Mouse (Mus musculus): ENCODE data around the gene Dicer1. TPM values are rescaled to one million over a fixed set of nuclear protein-coding genes. Genes with fewer than 3 reads are reported as not detected.

The Dicer1 gene
- total and polyA plus RNA-seq, 3 experiments, result 14.6 to 25.9 TPM; not detected in 1

DNA sequence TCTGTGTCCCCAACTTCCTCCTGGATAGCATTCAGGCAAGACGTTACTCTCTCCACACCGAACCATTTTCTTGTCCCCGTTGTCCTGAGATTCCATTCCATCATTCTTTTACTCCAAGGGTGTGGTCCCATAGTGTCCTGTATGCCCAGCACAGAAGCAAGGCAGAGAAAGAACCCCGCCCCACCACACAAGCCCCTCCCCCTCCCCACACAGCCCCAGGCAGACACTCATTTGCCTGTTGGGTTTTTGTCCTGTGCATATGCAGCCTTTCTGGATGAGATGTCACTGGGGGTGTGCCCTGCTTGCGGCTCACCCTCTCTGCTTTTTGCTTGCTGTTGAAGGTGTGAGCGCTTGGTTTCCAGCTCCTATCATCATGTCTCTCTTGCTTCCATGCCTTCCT, 103.4 kb downstream of the Dicer1 start:
- H3K9ac ChIP-seq (ENCODE audit: control insufficient read depth, low read depth, low read length, poor library complexity, severe bottlenecking), result no peak overlapping the region
- no peaks in the 10 kb centered on the region for H3K9me3 ChIP-seq (replicated peaks; ENCODE audit: insufficient read depth, low read length)
- no peaks in the 10 kb centered on the region for H3K79me2 ChIP-seq (ENCODE audit: control insufficient read depth, insufficient read depth, low read length, poor library complexity)
- H3K27me3 ChIP-seq (ENCODE audit: control insufficient read depth in 1 of 2, insufficient read depth in 2 of 2, low read length in 2 of 2), result no peaks in the 10 kb centered on the region
- H3K4me1 ChIP-seq (ENCODE audit: control insufficient read depth in 1 of 2, insufficient read depth in 2 of 2, low read length in 2 of 2), result no peaks in the 10 kb centered on the region
- H3K36me3 ChIP-seq (ENCODE audit: control insufficient read depth in 1 of 2, insufficient read depth in 2 of 2, low read length in 2 of 2), result no peaks in the 10 kb centered on the region
- TF ChIP-seq SMC3 (IDR thresholded peaks at IDR 0.05; ENCODE audit: low read depth, low read length), result no peak
- TF ChIP-seq NELFE (IDR thresholded peaks at IDR 0.05; ENCODE audit: low read depth, low read length), result no peak
- no peak for TF ChIP-seq ZMIZ1 (IDR thresholded peaks at IDR 0.05; ENCODE audit: low read depth, low read length)
- no peak for TF ChIP-seq CHD1 (IDR thresholded peaks at IDR 0.05; ENCODE audit: low read depth, low read length)
- no peak for TF ChIP-seq JUND (IDR thresholded peaks at IDR 0.05; ENCODE audit: low read depth, low read length)
- no peak for TF ChIP-seq NRF1 (IDR thresholded peaks at IDR 0.05; ENCODE audit: insufficient read depth, low read depth, low read length, poor library complexity, severe bottlenecking)
- no peak for TF ChIP-seq MAX (IDR thresholded peaks at IDR 0.05; ENCODE audit: low read length)
- no peak for TF ChIP-seq CHD2 (IDR thresholded peaks at IDR 0.05; ENCODE audit: low read length)
- no peak for TF ChIP-seq MYC (IDR thresholded peaks at IDR 0.05; ENCODE audit: low read depth, low read length)
- no peak for TF ChIP-seq POLR2AphosphoS5 (IDR thresholded peaks at IDR 0.05; ENCODE audit: borderline replicate concordance, low read depth, low read length)
- TF ChIP-seq KAT2A (conservative IDR thresholded peaks at IDR 0.05; ENCODE audit: low read depth, low read length), result no peak
- no peak for TF ChIP-seq MAFK (IDR thresholded peaks at IDR 0.05; ENCODE audit: borderline replicate concordance, low read depth, low read length)
- DNase-seq (ENCODE audit: low read depth, low spot score), result no peak
- no peak overlapping the region for H3K4me3 ChIP-seq (ENCODE audit: control insufficient read depth in 1 of 2, insufficient read depth in 1 of 2, low read depth in 2 of 2, low read length in 2 of 2)
- H3K27ac ChIP-seq (ENCODE audit: control insufficient read depth, low read depth, low read length), result no peak overlapping the region

DNA sequence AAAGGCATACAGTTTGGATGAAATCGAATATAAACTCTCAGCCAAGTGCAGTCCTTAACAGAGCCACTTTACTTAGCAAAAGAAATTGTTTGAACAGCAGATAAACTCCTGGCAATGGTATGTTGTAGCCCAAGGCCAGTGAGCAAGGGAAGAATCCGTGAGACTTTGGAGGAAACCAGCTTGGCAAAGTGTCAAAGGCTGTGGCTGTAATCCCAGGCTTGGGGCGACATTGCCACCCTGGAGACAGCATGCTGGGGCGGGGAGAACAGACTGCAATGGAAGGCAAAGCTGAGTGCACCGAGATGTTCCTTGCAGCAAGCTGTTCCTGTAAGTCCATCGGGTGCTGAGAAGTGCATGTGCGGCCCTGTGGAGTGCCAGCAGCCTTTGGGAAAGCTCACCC, 109.4 kb downstream of the Dicer1 start:
- H3K4me1 ChIP-seq (ENCODE audit: control insufficient read depth in 1 of 2, insufficient read depth in 2 of 2, low read length in 2 of 2), result no peaks in the 10 kb centered on the region
- no peak for TF ChIP-seq TBP (IDR thresholded peaks at IDR 0.05; ENCODE audit: low read depth, low read length)
- H3K9ac ChIP-seq (ENCODE audit: control insufficient read depth, low read depth, low read length, poor library complexity, severe bottlenecking), result no peak overlapping the region
- no peak overlapping the region for H3K4me3 ChIP-seq (ENCODE audit: control insufficient read depth in 1 of 2, insufficient read depth in 1 of 2, low read depth in 2 of 2, low read length in 2 of 2)
- H3K27me3 ChIP-seq (ENCODE audit: control insufficient read depth in 1 of 2, insufficient read depth in 2 of 2, low read length in 2 of 2), result no peaks in the 10 kb centered on the region
- no peaks in the 10 kb centered on the region for H3K79me2 ChIP-seq (ENCODE audit: control insufficient read depth, insufficient read depth, low read length, poor library complexity)
- no peaks in the 10 kb centered on the region for H3K36me3 ChIP-seq (ENCODE audit: control insufficient read depth in 1 of 2, insufficient read depth in 2 of 2, low read length in 2 of 2)
- H3K9me3 ChIP-seq (replicated peaks; ENCODE audit: insufficient read depth, low read length), result no peaks in the 10 kb centered on the region
- no peak overlapping the region for H3K27ac ChIP-seq (ENCODE audit: control insufficient read depth, low read depth, low read length)
- no peak for DNase-seq (ENCODE audit: low read depth, low spot score)

DNA sequence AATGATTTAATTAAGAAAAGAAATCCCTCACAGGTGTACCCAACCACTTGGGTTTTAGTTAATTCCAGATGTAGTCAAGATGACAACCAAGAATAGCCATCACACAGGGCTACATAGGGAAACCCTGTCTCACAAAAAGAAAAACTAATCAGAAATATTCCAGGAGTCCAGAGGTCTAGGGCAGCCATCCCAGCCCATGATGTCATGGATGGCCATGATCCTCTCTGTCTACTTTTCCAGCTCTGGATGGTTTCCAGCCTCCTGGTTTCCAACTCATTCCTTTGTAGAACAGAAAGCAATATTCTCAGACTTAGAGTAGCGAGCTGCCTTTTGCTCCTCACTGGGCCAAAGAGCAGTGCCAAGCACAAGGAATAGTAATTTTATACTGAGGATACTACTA, 110.8 kb downstream of the Dicer1 start:
- no peak for TF ChIP-seq MAZ (IDR thresholded peaks at IDR 0.05; ENCODE audit: low read depth, low read length)
- no peak for TF ChIP-seq MEF2A (IDR thresholded peaks at IDR 0.05; ENCODE audit: extremely low read depth, insufficient replicate concordance, low read depth, low read length, poor library complexity, severe bottlenecking)
- no peak for TF ChIP-seq UBTF (IDR thresholded peaks at IDR 0.05; ENCODE audit: borderline replicate concordance, insufficient read depth, low read depth, low read length)
- no peak for TF ChIP-seq EP300 (IDR thresholded peaks at IDR 0.05; ENCODE audit: low read depth in 1 of 2, low read length in 2 of 2)
- TF ChIP-seq POLR2A (IDR thresholded peaks at IDR 0.05; ENCODE audit: control insufficient read depth in 1 of 2, insufficient read depth in 1 of 2, low read depth in 1 of 2, low read length in 2 of 2, poor library complexity in 1 of 2), result no peak
- no peak for TF ChIP-seq TBP (IDR thresholded peaks at IDR 0.05; ENCODE audit: low read depth, low read length)
- TF ChIP-seq ZMIZ1 (IDR thresholded peaks at IDR 0.05; ENCODE audit: low read depth, low read length), result no peak
- TF ChIP-seq JUND (IDR thresholded peaks at IDR 0.05; ENCODE audit: low read depth, low read length), result no peak
- no peak for TF ChIP-seq RCOR1 (IDR thresholded peaks at IDR 0.05; ENCODE audit: low read depth, low read length)
- no peak for TF ChIP-seq TAL1 (IDR thresholded peaks at IDR 0.05; ENCODE audit: low read length)
- no peak for TF ChIP-seq ZKSCAN1 (IDR thresholded peaks at IDR 0.05; ENCODE audit: low read depth, low read length)
- TF ChIP-seq POLR2AphosphoS5 (IDR thresholded peaks at IDR 0.05; ENCODE audit: borderline replicate concordance, low read depth, low read length), result no peak
- TF ChIP-seq MAFK (IDR thresholded peaks at IDR 0.05; ENCODE audit: borderline replicate concordance, low read depth, low read length), result no peak
- no peaks in the 10 kb centered on the region for H3K36me3 ChIP-seq (ENCODE audit: control insufficient read depth in 1 of 2, insufficient read depth in 2 of 2, low read length in 2 of 2)
- no peak for DNase-seq (ENCODE audit: low read depth, low spot score)
- no peaks in the 10 kb centered on the region for H3K9me3 ChIP-seq (replicated peaks; ENCODE audit: insufficient read depth, low read length)
- H3K4me3 ChIP-seq (ENCODE audit: control insufficient read depth in 1 of 2, insufficient read depth in 1 of 2, low read depth in 2 of 2, low read length in 2 of 2), result no peak overlapping the region
- no peaks in the 10 kb centered on the region for H3K27me3 ChIP-seq (ENCODE audit: control insufficient read depth in 1 of 2, insufficient read depth in 2 of 2, low read length in 2 of 2)
- H3K9ac ChIP-seq (ENCODE audit: control insufficient read depth, low read depth, low read length, poor library complexity, severe bottlenecking), result no peak overlapping the region
- no peak overlapping the region for H3K27ac ChIP-seq (ENCODE audit: control insufficient read depth, low read depth, low read length)
- no peaks in the 10 kb centered on the region for H3K4me1 ChIP-seq (ENCODE audit: control insufficient read depth in 1 of 2, insufficient read depth in 2 of 2, low read length in 2 of 2)
- no peaks in the 10 kb centered on the region for H3K79me2 ChIP-seq (ENCODE audit: control insufficient read depth, insufficient read depth, low read length, poor library complexity)

Data from MEL (cell line).